Mouse (Mus musculus) liver, embryonic 11.5 days (tissue): Measurements from ENCODE around the gene Plbd1. TPM values are rescaled to one million over a fixed set of nuclear protein-coding genes. Genes with fewer than 3 reads are reported as not detected.

ENCODE experiments used
- ATAC-seq: fragments of 200-750 bp; cut with Nextera tagmentation; replicated peaks from 2 replicates; pipeline ENCODE4 v1.8.0; 2017; ENCODE audit warnings: moderate number of reproducible peaks, mild to moderate bottlenecking, moderate TSS enrichment, moderate library complexity; ENCODE audit not compliant: low FRiP score
- DNase-seq: peaks from one replicate; pipeline ENCODE4 v3.0.0-alpha.2; 2017; ENCODE audit warnings: low spot score
- H3K27ac ChIP-seq: fragments of 300-500 bp; sonication (generic); 2 replicates; pipeline ENCODE4 v1.5.1; 2014; ENCODE audit warnings: mild to moderate bottlenecking, low read depth, low read length, control low read depth
- H3K27me3 ChIP-seq: fragments of 300-500 bp; sonication (generic); replicated peaks from 2 replicates; pipeline ENCODE4 v1.6.1; 2014; ENCODE audit warnings: low read length, mixed read lengths; ENCODE audit not compliant: control insufficient read depth, insufficient read depth
- H3K36me3 ChIP-seq: fragments of 300-500 bp; sonication (generic); 2 replicates; pipeline ENCODE4 v1.6.1; 2014; ENCODE audit warnings: mild to moderate bottlenecking, low read length, moderate library complexity, mixed read lengths; ENCODE audit not compliant: control insufficient read depth, insufficient read depth
- H3K4me1 ChIP-seq: fragments of 300-500 bp; sonication (generic); replicated peaks from 2 replicates; pipeline ENCODE4 v1.6.1; 2014; ENCODE audit warnings: low read length, mixed read lengths; ENCODE audit not compliant: control insufficient read depth, insufficient read depth
- H3K4me2 ChIP-seq: fragments of 300-500 bp; sonication (generic); 2 replicates; pipeline ENCODE4 v1.6.1; 2014; ENCODE audit warnings: mild to moderate bottlenecking, control low read depth, moderate library complexity
- H3K4me3 ChIP-seq: fragments of 300-500 bp; sonication (generic); 2 replicates; pipeline ENCODE4 v1.5.1; 2014; ENCODE audit warnings: low read depth, low read length, control low read depth
- H3K9ac ChIP-seq: fragments of 300-500 bp; sonication (generic); 2 replicates; pipeline ENCODE4 v1.6.1; 2014; ENCODE audit warnings: low read depth, low read length, control low read depth
- H3K9me3 ChIP-seq: fragments of 300-500 bp; sonication (generic); 2 replicates; pipeline ENCODE4 v1.6.1; 2016; ENCODE audit warnings: low read length, inconsistent platforms, mixed read lengths; ENCODE audit not compliant: control insufficient read depth
- WGBS: fragments of 180-500 bp; shearing (Covaris S2); extraction: QIAGEN DNeasy Blood & Tissue Kit; methylation state at CpG from one replicate; pipeline ENCODE4 v1.1.7; 2014; 5-methylcytosine and 5-hydroxymethylcytosine counted together
- polyA plus RNA-seq: library from polyadenylated mRNA; unstranded; fragments of >200 nt; fragmentation: Nextera tagmentation; extraction: Ambion mirVana; gene quantifications from 2 replicates; pipeline ENCODE4 v1.2.1, GENCODE M21; 2014

Gene Plbd1
- polyA plus RNA-seq, 1 experiment from 2014 or later: 0.86 TPM

DNA sequence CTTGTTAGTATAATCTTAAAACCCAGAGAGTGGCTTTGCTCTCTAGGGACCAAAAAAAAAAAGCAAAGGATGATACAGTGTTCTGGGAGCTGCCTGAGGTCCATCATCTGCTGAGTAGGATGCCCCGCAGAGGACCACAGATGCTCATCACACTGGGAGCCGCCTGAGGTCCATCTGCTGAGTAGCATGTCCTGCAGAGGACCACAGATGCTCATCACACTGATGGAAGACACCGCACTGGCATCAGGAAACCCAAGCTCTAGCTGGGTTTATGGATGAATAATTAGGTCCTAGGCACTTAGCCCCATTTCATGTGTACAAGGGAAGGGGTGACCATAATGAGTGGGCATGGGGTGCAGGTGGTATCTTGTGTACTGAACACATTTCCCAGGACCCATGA is 47.6 kb downstream of the Plbd1 start:
- Histone ChIP-seq H3K4me3 (no peak overlapping the region), H3K27me3 (no peaks in the 10 kb centered on the region), H3K36me3 (peaks cover 13% of the 10 kb centered on the region; the same call in 1 of the 2 replicates), H3K4me2 (no peak overlapping the region), H3K9me3 (no peaks in the 10 kb centered on the region), H3K4me1 (no peaks in the 10 kb centered on the region), H3K27ac (no peak overlapping the region), H3K9ac (no peak overlapping the region)
- DNase-seq (no peak), ATAC-seq (no peak)
- 84% methylated on average over 3 of the region's 3 CpGs for WGBS

GRCm38 (mm10) chr6:136612312-136612711 is 49.4 kb downstream of the Plbd1 start:
- Histone ChIP-seq H3K9me3 (no peaks in the 10 kb centered on the region), H3K4me1 (no peaks in the 10 kb centered on the region), H3K4me3 (no peak overlapping the region), H3K9ac (no peak overlapping the region), H3K27ac (no peak overlapping the region), H3K36me3 (peaks cover 18% of the 10 kb centered on the region), H3K27me3 (no peaks in the 10 kb centered on the region), H3K4me2 (no peak overlapping the region)
- ATAC-seq (no peak), DNase-seq (no peak)
- WGBS: 95% methylated on average over 3 of the region's 3 CpGs

- DNase-seq (no peak), ATAC-seq (no peak)
- no peaks in the 10 kb centered on the region for H3K4me1 ChIP-seq
- H3K9ac ChIP-seq: no peak overlapping the region
- 96% methylated on average over 17 of the region's 17 CpGs for WGBS
- no peaks in the 10 kb centered on the region for H3K9me3 ChIP-seq
- H3K4me2 ChIP-seq: no peak overlapping the region
- no peak overlapping the region for H3K4me3 ChIP-seq
- H3K27ac ChIP-seq: no peak overlapping the region
- H3K27me3 ChIP-seq: no peaks in the 10 kb centered on the region
- H3K36me3 ChIP-seq: peaks cover 19% of the 10 kb centered on the region
Measured at GRCm38 (mm10) chr6:136611351-136612215, 50.1 kb downstream of the Plbd1 start.

- no peak overlapping the region for H3K4me3 ChIP-seq
- H3K9me3 ChIP-seq: no peaks in the 10 kb centered on the region
- 85% methylated on average over 7 of the region's 7 CpGs for WGBS
- ATAC-seq (no peak), DNase-seq (no peak)
- no peaks in the 10 kb centered on the region for H3K4me1 ChIP-seq
- H3K4me2 ChIP-seq: no peak overlapping the region
- H3K27ac ChIP-seq: no peak overlapping the region
- no peaks in the 10 kb centered on the region for H3K27me3 ChIP-seq
- no peak overlapping the region for H3K9ac ChIP-seq
- H3K36me3 ChIP-seq: peaks cover 57% of the 10 kb centered on the region
Measured at GRCm38 (mm10) chr6:136602601-136603000, 59.1 kb downstream of the Plbd1 start.

- DNase-seq: no peak
- H3K4me1 ChIP-seq: no peaks in the 10 kb centered on the region
- H3K4me2 ChIP-seq: no peak overlapping the region
- WGBS: 93% methylated on average over 4 of the region's 4 CpGs
- H3K27me3 ChIP-seq: no peaks in the 10 kb centered on the region
- peaks cover 34% of the 10 kb centered on the region for H3K36me3 ChIP-seq
- ATAC-seq: no peak
- H3K9ac ChIP-seq: no peak overlapping the region
- H3K9me3 ChIP-seq: no peaks in the 10 kb centered on the region
- no peak overlapping the region for H3K4me3 ChIP-seq
- no peak overlapping the region for H3K27ac ChIP-seq
Measured at GRCm38 (mm10) chr6:136594541-136594940, 67.2 kb downstream of the Plbd1 start.

GRCm38 (mm10) chr6:136590739-136591138 is 71.0 kb downstream of the Plbd1 start:
- Histone ChIP-seq H3K4me2 (no peak overlapping the region), H3K4me3 (no peak overlapping the region), H3K36me3 (peaks cover 40% of the 10 kb centered on the region), H3K9me3 (no peaks in the 10 kb centered on the region), H3K27me3 (no peaks in the 10 kb centered on the region), H3K9ac (no peak overlapping the region), H3K4me1 (no peaks in the 10 kb centered on the region), H3K27ac (no peak overlapping the region)
- ATAC-seq (no peak), DNase-seq (no peak)
- WGBS: 90% methylated on average over 4 of the region's 4 CpGs

DNA sequence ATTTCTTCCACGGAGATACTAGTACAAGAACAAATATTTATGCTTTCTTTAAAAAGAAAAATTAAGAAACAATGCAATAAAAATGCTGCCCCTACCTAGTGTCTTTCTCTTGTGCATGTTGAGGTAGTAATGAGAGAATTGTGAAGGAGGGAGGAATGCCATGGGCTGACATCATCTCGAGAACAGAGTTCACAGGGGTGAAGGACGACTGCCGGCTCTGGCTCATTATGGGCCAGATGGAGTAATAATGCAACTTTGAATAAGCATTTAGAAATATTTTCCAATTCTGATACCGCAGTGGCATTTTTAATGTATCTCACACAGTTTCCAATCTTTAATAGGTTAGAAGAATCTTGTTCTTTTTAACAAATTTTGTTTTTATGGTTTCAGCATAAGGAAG is 95.7 kb downstream of the Plbd1 start:
- no peaks in the 10 kb centered on the region for H3K27me3 ChIP-seq
- no peak overlapping the region for H3K9ac ChIP-seq
- H3K9me3 ChIP-seq: peaks cover 2% of the 10 kb centered on the region; the same call in 1 of the 2 replicates
- DNase-seq (no peak), ATAC-seq (no peak)
- no peak overlapping the region for H3K27ac ChIP-seq
- no peaks in the 10 kb centered on the region for H3K4me1 ChIP-seq
- H3K4me3 ChIP-seq: no peak overlapping the region
- 88% methylated on average over 5 of the region's 5 CpGs for WGBS
- peaks cover 55% of the 10 kb centered on the region for H3K36me3 ChIP-seq
- H3K4me2 ChIP-seq: no peak overlapping the region
